Mouse (Mus musculus): Measurements from ENCODE around the gene Vps54. TPM values are rescaled to one million over a fixed set of nuclear protein-coding genes. Genes with fewer than 3 reads are reported as not detected.

Vps54 gene
- polyA plus RNA-seq, 1 experiment from 2014 or later = 10.3 TPM

- Histone ChIP-seq H3K9me3 (no peaks in the 10 kb centered on the region), H3K36me3 (replicated peaks) (no peaks in the 10 kb centered on the region), H3K27me3 (replicated peaks) (no peaks in the 10 kb centered on the region), H3K27ac (no peak overlapping the region), H3K4me2 (no peak overlapping the region), H3K9ac (no peak overlapping the region), H3K4me3 (no peak overlapping the region), H3K4me1 (peaks cover 1% of the 10 kb centered on the region; the same call in 1 of the 2 replicates)
- WGBS = 82% methylated on average over 4 of the region's 4 CpGs
- no peak for ATAC-seq (replicated peaks)
Measured at GRCm38 (mm10) chr11:21363144-21363940, 124.3 kb downstream of the Vps54 start.

- no peak overlapping the region for H3K27ac ChIP-seq
- ATAC-seq (replicated peaks) = no peak
- peaks cover 24% of the 10 kb centered on the region for H3K4me1 ChIP-seq
- no peaks in the 10 kb centered on the region for H3K9me3 ChIP-seq
- H3K4me2 ChIP-seq = peak overlapping the region; percentile 76; the same call in 1 of the 2 replicates
- H3K27me3 ChIP-seq (replicated peaks) = no peaks in the 10 kb centered on the region
- no peaks in the 10 kb centered on the region for H3K36me3 ChIP-seq (replicated peaks)
- H3K4me3 ChIP-seq = peak overlapping the region; percentile 3; the same call in 1 of the 2 replicates
- WGBS = 52% methylated on average over 7 of the region's 7 CpGs
- H3K9ac ChIP-seq = no peak overlapping the region
Measured at GRCm38 (mm10) chr11:21368466-21368865, 129.4 kb downstream of the Vps54 start.

GRCm38 (mm10) chr11:21369248-21370016 is 130.4 kb downstream of the Vps54 start:
- peaks cover 24% of the 10 kb centered on the region for H3K4me1 ChIP-seq
- no peaks in the 10 kb centered on the region for H3K36me3 ChIP-seq (replicated peaks)
- H3K27me3 ChIP-seq (replicated peaks) = no peaks in the 10 kb centered on the region
- ATAC-seq (replicated peaks) = no peak
- peak overlapping the region; percentile 99 for H3K4me3 ChIP-seq
- peak overlapping the region; percentile 97 for H3K9ac ChIP-seq
- peak overlapping the region; percentile 76 for H3K4me2 ChIP-seq
- H3K9me3 ChIP-seq = no peaks in the 10 kb centered on the region
- H3K27ac ChIP-seq = no peak overlapping the region
- WGBS = 21% methylated on average over 9 of the region's 9 CpGs

- H3K4me1 ChIP-seq = peaks cover 24% of the 10 kb centered on the region
- H3K9ac ChIP-seq = peak overlapping the region; percentile 97
- H3K27me3 ChIP-seq (replicated peaks) = no peaks in the 10 kb centered on the region
- H3K36me3 ChIP-seq (replicated peaks) = no peaks in the 10 kb centered on the region
- H3K4me3 ChIP-seq = peak overlapping the region; percentile 99
- peak overlapping the region; percentile 84 for H3K27ac ChIP-seq
- WGBS = under 1% methylated on average over 56 of the region's 69 CpGs
- H3K4me2 ChIP-seq = peak overlapping the region; percentile 76
- no peaks in the 10 kb centered on the region for H3K9me3 ChIP-seq
- peak; percentile 92 for ATAC-seq (replicated peaks)
Measured at GRCm38 (mm10) chr11:21370399-21371121, 131.5 kb downstream of the Vps54 start.

MicroRNAs within 50 kb of the gene (microRNA counts, 519-probe panel; counts per million panel counts)
- microRNA mmu-miR-1933-3p (1,183 counts per million, percentile 3 among the panel's probes with 10 or more counts), microRNA mmu-miR-1933-5p (not detected)

Small RNA genes lying within 50 kb of the gene (microRNA-seq; reads per million reads assigned to microRNA genes)
- gene Mir1933 = not detected

Other genes with a start within 250 kb of the Vps54 start
- gene Peli1, start 148.0 kb upstream of the Vps54 start, polyA plus RNA-seq (2015; fragmentation: Nextera tagmentation; extraction: Ambion mirVana) = 70.9 and 72.3 TPM in 2 replicates
- 58.8 and 60.4 TPM in 2 replicates for gene Ugp2, start 131.9 kb downstream of the Vps54 start, polyA plus RNA-seq (2015; fragmentation: Nextera tagmentation; extraction: Ambion mirVana)